Mouse (Mus musculus) CD8-positive naive resting alpha-beta T cell, adult 2 months (primary cell): ENCODE results near the gene Dgke.
"Not testable (repeated sequence)": the region's sequence is repeated elsewhere in the genome, so short reads cannot be mapped to it uniquely, and the experiment has no call there.

Experiments
- DNase-seq, 2 experiments: peaks; one replicate each; pipeline ENCODE4 v3.0.0; 2022; ENCODE audit warnings: low read depth in 2 of 2, low spot score in 2 of 2

The Dgke gene

DNA sequence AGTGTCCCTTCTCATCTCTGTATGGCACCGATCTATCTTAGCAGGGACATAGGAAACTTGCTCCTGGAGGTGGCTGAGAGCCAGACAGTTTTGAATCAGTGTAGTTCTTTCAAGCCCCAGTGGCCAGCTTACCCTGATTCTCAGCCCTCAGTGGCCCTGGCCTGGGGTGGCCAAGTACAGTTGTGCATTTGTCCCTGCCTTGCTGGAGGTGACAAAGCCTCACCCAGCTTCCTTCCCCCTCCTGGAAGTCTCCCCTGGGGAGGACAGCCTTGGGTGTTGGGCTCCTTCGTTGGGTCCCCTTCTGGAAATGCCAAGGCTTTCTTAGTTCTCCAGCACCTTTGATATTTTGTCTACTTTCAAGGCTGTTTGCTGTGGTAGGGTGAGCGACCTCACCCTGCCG is 62.9 kb downstream of the Dgke start:
- no peak for DNase-seq

DNA sequence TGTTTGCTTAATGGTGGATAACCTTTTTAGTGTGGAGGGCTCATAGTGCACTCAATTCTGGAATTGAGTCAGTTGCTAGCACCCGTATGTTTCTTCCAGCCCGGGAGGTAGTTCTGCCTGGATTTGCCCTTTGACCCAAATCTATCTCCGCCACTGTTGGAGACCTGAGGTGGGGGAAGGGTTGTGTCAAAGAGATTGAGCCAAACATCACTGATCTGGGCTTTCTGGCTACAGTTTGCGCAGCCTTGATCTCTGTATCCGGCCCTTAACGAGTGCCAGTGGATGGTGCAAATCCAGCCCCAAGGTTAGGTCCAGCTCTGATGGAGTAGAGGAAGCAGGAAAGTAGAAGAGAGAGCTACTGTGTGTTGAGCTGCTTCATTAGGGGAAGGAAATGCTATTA is 63.6 kb downstream of the Dgke start:
- DNase-seq = no peak

DNA sequence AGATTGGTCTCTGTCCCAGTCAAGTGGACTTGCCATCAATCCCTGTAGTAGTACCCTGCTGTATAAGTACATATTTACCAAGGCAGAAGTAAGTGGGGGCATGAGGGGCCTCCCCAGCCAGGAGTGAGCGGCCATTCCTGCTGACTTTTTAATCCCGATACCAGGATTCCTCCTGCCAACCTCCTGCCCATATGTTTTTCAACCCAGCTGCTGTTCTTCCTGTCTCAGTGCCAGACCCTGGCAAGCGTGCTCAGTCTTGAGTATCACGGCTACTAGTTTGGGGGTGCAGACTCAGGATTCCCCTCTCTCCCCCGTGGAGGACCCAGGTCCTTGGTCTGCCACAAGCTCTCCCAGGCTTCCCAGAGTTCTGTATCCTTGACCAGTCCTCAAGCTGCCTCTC is 64.0 kb downstream of the Dgke start:
- DNase-seq = no peak

DNA sequence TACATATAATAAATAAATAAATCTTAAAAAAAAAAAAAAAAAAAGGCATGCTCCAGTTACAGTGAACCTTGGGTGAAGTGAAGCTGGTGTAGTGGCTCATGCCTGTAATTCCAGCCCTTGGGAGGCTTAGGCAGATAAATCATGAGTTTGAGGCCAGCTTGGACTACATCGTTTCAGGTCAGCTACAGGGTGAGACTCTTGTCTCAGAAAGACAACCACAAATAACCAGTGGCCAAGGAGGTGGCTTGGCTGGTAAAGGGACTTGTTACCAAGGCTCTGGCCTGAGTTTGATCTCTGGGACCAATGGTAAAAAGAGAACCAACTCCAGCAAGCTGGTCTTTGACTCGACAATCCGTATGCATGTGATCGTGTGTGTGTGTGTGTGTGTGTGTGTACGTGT is 64.6 kb downstream of the Dgke start:
- DNase-seq = no peak

DNA sequence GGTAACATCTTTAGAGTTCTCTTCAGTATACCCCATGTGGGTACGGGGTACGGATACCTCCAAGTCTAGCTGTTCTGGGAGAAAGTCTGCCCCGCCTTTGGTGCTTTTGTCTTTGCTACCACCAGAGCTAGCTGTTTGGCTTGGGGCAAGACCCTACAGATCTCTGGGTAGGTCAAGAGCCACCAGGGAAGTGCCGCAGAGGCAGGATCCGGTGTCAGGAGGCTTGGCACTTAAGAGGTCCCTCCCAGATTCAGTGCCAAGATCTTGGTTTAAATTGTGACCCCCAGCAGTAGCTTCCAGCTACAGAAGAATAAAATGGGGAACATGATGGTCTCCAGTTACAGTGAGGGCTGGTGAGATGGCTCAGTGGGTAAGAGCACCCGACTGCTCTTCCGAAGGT is 65.1 kb downstream of the Dgke start:
- no peak for DNase-seq

DNA sequence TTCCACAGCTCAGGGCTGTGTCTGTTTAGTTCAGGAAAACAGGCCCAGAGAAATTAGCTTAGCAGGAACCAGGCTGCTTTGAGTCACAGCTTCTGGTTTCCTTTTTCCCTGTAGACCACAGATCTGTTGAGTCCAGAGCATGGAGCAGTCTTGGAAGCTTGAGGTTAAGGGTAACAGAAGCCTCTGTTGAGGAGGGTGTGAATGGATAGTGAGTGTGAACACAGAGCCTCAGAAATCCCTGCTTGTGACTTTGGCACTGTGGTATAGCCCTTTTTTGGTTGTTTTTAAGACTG is 66.2 kb downstream of the Dgke start:
- DNase-seq = no peak

DNA sequence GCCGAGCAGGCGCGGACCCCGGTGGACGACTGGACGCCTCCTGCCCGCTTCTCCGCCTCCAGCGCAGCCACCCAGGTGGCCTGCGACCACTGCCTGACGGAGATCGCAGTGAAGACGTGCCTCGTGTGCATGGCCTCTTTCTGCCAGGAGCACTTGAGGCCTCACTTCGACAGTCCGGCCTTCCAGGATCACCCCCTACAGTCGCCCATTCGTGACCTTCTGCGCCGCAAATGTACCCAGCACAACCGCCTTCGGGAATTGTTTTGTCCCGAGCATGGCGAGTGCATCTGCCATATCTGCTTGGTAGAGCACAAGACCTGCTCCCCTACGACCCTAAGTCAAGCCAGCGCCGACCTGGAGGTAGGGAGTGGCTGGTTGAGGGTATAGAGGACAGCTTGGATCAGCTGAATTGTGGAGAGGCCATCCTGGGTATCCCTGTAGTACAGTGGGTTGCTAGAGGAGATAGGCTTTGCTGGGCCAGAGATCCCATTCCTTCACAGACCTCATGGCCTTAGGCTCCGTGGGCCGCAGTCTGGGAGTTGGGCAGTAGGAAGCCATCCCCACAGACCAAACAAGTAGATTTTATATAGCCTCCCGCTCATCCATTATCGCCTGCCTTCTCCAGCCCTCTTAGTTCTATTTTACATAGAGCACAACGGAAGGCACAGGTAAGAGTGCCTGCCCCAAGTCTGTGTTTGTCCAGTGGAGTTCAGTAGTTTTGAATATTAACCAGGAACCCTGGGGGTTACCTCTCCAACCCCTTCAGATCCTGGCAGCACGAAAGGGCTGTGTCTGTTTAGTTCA is 66.7 kb downstream of the Dgke start:
- no peak for DNase-seq

DNA sequence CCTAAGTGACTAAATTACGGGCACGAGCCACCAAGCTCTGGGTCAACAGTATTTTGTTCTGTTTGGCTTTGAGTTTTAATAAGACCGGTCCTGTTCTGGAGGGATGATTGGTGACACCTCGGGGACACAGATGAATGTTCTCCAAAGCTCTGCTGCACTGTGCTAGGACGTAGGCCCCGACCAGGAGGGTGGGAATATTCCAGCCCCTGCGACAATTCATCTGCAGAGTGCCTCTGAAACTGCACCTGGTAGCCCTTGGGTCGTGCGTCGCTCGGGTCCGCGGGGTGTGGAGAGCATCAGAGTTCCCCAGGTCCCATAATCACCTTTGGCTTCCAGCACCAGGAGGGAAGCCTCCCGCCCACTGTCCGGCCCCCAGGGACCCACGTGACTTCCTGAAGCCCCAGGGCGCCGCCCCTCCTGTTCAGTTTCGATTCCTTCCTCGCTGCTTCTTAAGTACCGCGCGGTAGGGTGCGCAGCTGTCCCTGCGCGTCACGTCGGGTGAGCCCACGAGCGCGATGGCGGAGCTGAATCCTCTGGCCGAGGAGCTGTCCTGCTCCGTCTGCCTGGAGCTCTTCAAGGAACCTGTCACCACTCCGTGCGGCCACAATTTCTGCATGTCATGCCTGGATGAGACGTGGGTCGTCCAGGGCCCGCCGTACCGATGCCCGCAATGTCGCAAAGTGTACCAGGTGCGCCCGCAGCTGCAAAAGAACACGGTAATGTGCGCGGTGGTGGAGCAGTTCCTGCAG is 67.5 kb downstream of the Dgke start, which contains the start of gene Trim25:
Trim25 (plus strand) TSS at position 403 of the 749 bp plus-strand sequence.
- peak; percentile 79 to 91 for DNase-seq

DNA sequence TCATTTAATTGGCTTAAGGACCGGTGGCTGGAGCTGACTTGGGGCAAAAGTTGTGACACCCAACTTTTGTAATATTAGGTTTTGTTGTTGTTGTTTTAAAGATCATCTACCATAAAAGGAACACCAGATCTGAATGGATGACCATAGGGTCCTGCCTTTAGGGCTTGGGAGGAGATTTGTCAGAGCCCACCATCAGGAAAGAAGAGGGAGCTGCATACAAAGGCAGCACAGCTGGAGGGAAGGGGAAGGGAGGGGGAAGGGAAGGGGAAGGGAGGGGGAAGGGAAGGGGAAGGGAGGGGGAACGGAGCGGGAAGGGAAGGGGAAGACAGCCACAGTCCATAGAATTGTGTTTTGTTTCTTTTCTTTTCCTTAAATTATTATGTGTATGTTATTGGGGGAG is 68.2 kb downstream of the Dgke start:
- no peak for DNase-seq

DNA sequence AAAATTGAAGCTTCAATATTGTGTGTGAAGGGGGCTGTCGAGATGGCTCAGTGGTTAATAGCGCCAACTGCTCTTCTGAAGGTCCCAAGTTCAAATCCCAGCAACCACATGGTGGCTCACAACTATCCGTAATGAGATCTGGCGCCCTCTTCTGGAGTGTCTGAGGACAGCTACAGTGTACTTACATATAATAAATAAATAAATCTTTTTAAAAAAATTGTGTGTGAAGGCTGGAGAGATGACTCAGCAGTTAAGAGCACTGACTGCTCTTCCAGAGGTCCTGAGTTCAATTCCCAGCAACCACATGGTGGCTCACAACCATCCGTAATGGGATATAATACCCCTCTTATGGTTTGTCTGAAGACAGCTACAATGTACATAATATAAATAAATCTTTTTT is 69.3 kb downstream of the Dgke start:
- not testable (repeated sequence) for DNase-seq

DNA sequence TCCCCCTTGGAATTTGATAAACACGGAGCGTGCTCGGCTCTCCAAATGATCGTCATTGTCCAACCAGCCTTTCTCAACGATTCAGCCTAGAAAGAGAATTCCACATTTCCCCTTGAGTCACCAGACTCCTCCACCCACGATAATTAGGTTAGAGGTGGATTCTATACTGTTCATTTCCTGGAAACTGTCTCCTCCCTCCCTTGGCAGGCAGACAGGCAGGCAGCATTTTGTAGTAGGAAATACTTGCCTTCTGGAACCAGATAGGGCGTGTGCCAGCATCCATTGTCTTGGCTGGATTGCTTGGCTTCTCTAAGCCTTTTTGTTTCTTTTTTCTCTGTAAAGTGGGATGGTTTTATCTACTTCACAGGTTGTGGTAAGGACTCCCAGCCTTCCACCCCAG is 70.2 kb downstream of the Dgke start:
- no peak for DNase-seq

DNA sequence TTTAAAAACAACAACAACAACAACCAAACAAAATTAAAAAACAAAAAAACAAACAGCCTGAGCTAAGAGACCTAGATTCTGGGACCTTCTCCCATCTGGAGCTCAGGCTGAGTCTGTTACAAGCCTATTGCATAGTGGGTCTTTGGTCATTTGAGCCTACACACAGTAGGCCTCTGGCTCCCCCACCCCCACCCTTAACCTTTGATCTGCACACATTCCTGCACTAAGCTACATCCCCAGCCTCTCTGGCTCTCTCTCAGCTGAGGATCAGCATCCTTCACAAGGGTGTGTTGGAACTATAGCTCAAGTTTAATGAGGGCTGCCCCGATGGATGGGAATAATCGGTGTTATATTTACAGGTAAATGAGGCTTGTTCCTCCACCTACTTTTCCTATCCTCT is 71.0 kb downstream of the Dgke start:
- no peak for DNase-seq

DNA sequence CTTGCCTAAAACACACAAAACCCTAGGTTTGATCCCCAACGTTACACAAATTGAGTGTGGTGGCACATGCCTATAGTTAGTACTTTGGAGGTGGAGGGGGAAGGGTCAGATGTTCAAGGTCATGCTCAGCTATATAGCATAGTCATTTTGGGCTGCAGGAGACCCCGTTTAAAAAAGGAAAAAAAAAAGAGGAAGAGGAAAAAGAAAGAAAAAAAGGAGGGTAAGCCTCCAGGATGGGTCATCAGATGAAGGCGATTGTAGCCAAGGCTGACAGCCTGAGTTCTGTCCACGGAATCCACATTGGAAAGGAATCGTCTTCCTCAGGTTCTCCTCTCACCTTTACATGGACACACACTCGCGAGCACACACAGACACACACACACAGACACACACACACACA is 72.2 kb downstream of the Dgke start:
- no peak for DNase-seq

DNA sequence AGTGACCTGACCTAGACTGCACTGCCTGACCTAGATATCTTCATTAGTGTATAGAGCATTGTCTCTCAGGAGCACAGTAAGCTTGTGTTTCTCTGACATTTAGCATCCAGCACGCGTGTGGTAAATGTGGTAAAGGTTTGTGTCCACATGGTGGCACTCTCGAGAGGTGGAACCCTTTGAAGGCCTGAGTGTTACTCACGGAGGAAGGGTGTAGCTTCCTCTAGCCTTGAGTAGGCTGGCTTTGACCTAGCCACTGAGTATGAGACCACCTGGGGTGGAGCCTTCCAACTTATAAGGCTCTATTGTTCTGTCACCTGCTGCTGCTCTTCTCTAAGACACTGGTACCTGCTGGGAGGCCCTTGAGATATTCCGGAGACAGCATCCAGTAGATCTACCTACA is 73.0 kb downstream of the Dgke start:
- DNase-seq = peak; percentile 76 to 83

DNA sequence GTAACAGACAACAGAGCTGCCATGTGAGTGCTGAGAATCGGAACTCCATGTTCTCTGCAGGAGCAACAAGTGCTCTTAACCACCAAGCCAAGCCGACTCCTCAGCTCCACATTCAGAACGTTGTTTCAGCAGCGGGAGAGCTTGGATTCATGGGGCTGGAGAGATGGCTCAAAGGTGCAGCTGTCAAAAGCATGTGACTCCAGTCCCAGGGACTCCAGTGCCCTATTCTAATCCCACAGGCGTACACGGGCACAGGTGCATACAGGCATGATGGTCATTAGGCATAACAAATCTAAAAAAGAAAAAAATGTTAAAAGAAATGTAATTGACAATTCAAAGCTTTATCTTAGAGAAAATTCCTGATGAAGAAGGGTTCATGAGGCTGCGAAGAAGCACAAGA is 73.5 kb downstream of the Dgke start:
- DNase-seq = no peak

DNA sequence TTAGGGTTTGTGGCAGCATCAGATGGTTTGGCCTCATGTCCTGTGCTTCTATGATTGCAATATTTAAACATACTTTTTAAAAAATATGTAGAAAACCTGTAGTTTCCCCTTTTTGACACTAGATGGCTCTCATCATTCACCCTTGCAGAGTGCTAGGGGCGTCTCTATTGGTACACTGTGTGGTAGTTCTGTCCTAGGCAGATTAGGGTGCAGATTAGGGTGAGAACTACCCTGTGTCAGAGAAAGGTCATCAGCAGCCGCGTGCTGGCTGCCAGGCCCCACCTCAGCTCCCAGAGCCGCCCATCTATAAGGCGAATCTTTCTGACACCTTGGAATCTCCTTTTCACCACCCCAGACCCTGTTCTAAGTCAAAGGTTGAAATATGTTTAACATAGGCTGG is 77.1 kb downstream of the Dgke start:
- peak in 1 of 2 experiments; percentile 54 for DNase-seq

DNA sequence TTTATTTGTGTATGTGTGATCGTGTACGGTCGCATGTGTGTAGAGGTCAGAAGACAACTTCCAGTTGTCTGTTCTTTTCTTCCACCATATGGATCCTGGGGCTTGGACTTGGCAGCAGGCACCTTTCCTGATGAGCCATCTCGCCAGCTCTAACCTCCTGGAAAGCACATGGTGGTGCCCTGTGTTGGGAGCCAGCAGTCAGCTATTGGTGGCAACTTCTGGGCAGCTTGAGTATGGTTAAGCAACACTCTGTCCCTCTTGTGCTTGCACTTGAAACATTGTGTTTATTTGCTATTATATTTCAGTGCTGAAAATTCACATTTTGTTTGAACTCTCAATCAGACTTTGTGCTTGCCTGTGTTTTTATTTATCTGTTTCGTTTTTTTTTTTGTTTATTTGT is 77.7 kb downstream of the Dgke start:
- DNase-seq = no peak

DNA sequence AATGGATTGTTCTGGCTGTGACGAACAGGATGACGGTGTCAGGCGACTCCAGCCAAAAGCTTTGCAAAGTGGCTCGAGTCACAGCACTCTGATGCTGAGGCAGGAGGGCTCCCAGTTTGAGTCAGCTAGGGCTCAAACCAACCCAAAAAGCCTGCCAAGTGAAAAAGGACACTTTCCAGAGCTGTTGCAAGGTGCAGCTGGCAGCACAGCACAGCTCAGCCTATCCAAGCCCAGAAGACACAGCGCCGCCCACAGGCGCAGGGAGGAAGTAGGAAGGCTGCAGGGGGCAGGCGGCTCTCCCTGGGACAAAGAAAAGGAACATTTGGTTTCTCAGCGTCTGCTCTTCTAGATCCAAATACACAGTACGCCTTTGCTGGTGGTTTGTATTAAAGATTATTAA is 80.0 kb downstream of the Dgke start:
- DNase-seq = no peak
